Mouse (Mus musculus) common myeloid progenitor, adult 5-6 weeks (primary cell): ENCODE measurements around the gene Pcsk6. TPM values are rescaled to one million over a fixed set of nuclear protein-coding genes. Genes with fewer than 3 reads are reported as not detected.

Source experiments
- ATAC-seq: replicated peaks from 2 replicates; pipeline ENCODE4 v1.8.0; 2016; ENCODE audit warnings: low read depth, mild to moderate bottlenecking, moderate TSS enrichment, inconsistent platforms; ENCODE audit not compliant: poor library complexity, severe bottlenecking
- total RNA-seq: library from RNA; stranded (forward); fragments of 200-1000, 187-1606 nt; gene quantifications from 2 replicates; pipeline ENCODE4 v1.2.3, GENCODE M21; 2017

The Pcsk6 gene
- total RNA-seq, 1 experiment from 2014 or later, result 0.09 TPM

- no peak for ATAC-seq
Measured at GRCm38 (mm10) chr7:66094141-66094540, 232.6 kb downstream of the Pcsk6 start.

GRCm38 (mm10) chr7:66098803-66099202 lies 237.3 kb downstream of the Pcsk6 start:
- no peak for ATAC-seq

Other genes starting within 250 kb of the Pcsk6 start
- 35.9 and 36.3 TPM in 2 replicates for gene Tarsl2, start 216.8 kb upstream of the Pcsk6 start, total RNA-seq
- gene Tm2d3, start 170.6 kb upstream of the Pcsk6 start, total RNA-seq, result 62.3 and 69.6 TPM in 2 replicates
- gene Gm45213, start 181.9 kb downstream of the Pcsk6 start, total RNA-seq, result not detected in 2 replicates
- gene Snrpa1, start 197.3 kb downstream of the Pcsk6 start, total RNA-seq, result 149 and 163 TPM in 2 replicates
- gene Selenos, start 217.9 kb downstream of the Pcsk6 start, total RNA-seq, result 75.8 and 88.7 TPM in 2 replicates
- gene Chsy1, start 247.8 kb downstream of the Pcsk6 start, total RNA-seq, result 48.8 and 55.9 TPM in 2 replicates